Mouse (Mus musculus): ENCODE measurements around the gene Olfr788.

- TF ChIP-seq ZC3H11A (IDR thresholded peaks at IDR 0.05; ENCODE audit: borderline replicate concordance, low read depth, low read length) (no peak), CHD2 (IDR thresholded peaks at IDR 0.05; ENCODE audit: low read depth, low read length) (no peak), HCFC1 (IDR thresholded peaks at IDR 0.05; ENCODE audit: borderline replicate concordance, insufficient read depth, low read length) (no peak)
These were observed 19.3 kb downstream of the Olfr788 start for GRCm38 (mm10) chr10:129490101-129490500.
